Mouse (Mus musculus) bone marrow macrophage, adult 2 months (primary cell): Measurements from ENCODE around the gene Asb15.

ENCODE experiments used
- CTCF ChIP-seq: IDR thresholded peaks from 2 replicates; pipeline ENCODE4 v1.5.1; 2012; ENCODE audit warnings: low read depth, mild to moderate bottlenecking, low read length, moderate library complexity
- POLR2A ChIP-seq: IDR thresholded peaks from 2 replicates; pipeline ENCODE4 v1.6.1; 2012; ENCODE audit warnings: mild to moderate bottlenecking, low read depth, low read length, borderline replicate concordance

DNA sequence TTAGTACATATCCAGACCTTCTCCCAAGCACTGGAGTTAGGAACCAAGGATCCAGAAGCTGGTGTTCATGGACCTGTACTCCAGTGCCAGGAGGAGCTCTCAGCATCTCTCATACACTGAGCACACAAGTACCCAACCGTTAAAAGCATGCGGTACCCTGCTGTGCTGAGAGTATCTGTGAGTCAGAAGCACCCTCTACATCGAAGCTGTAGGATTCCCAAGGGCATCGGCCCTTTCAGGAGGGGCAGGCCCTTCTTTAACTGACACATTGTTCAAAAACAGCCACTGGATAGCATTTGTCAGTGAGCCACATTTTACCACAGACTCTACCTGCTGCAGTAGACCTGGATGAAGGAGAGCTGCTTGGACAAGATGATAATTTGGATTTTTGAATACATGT lies 80.2 kb downstream of the Asb15 start:
- no peak for TF ChIP-seq POLR2A
- no peak for TF ChIP-seq CTCF
